Mouse (Mus musculus) kidney, adult 9 months (tissue): ENCODE measurements around the gene Olfr983.

Experiments used
- DNase-seq: peaks from one replicate; pipeline ENCODE4 v3.0.0; 2022

Gene Olfr983

GRCm38 (mm10) chr9:40093495-40093894 is at the start of gene Olfr983:
Olfr983 (minus strand) TSS chr9:40093595.
- DNase-seq, result no peak

GRCm38 (mm10) chr9:40141544-40141943 is 48.1 kb upstream of the Olfr983 start:
- no peak for DNase-seq

GRCm38 (mm10) chr9:40139484-40139883 is 46.1 kb upstream of the Olfr983 start:
- no peak for DNase-seq

GRCm38 (mm10) chr9:40136987-40137688 is 43.7 kb upstream of the Olfr983 start:
- no peak for DNase-seq

- DNase-seq, result no peak
Measured at GRCm38 (mm10) chr9:40130556-40130955, 37.2 kb upstream of the Olfr983 start.

GRCm38 (mm10) chr9:40130084-40130483 is 36.7 kb upstream of the Olfr983 start, which contains the start of gene Olfr985:
Olfr985 (minus strand) TSS chr9:40130184.
- no peak for DNase-seq

GRCm38 (mm10) chr9:40117287-40117659 is 23.9 kb upstream of the Olfr983 start:
- peak; percentile 2 for DNase-seq

GRCm38 (mm10) chr9:40116645-40117286 is 23.4 kb upstream of the Olfr983 start:
- peak; percentile 13 for DNase-seq

- DNase-seq, result no peak
Measured at GRCm38 (mm10) chr9:40114106-40114505, 20.7 kb upstream of the Olfr983 start, which contains the start of gene Olfr984. Olfr984 (minus strand) TSS chr9:40114206.

GRCm38 (mm10) chr9:40094769-40095168 is 1.4 kb upstream of the Olfr983 start:
- no peak for DNase-seq

- no peak for DNase-seq
Measured at GRCm38 (mm10) chr9:40073529-40073928, 19.9 kb downstream of the Olfr983 start, which contains the start of gene Olfr982. Olfr982 (plus strand) TSS chr9:40073829.

GRCm38 (mm10) chr9:40050138-40050537 is 43.3 kb downstream of the Olfr983 start:
- no peak for DNase-seq
